Mouse (Mus musculus): ENCODE data around the gene Olfr128. TPM values are rescaled to one million over a fixed set of nuclear protein-coding genes. Genes with fewer than 3 reads are reported as not detected.
"Not testable (repeated sequence)": the region's sequence is repeated elsewhere in the genome, so short reads cannot be mapped to it uniquely, and the experiment has no call there.

The Olfr128 gene
- not detected in 2 replicates for polyA plus RNA-seq (2012; rRNA removed)

DNA sequence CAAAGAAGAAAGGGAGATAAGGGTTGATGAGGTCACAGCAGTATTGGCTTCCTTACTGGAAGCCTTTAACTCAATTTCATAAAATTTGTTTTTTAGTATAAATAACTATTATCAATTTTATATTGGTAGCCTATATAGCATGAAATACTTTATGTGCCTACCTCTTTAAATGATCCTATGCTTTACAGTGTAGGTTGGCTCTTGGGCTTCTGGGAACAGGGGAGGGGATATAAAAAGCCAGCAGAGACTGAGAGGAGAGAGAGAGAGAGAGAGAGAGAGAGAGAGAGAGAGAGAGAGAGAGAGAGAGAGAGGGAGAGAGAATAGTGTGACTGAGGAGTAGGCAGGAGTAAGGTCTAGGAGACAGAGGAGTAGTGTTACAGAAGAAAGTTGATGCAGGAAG, at the start of gene Olfr128:
Gene Olfr128 (plus strand): TSS at position 301 of the 400 bp plus-strand sequence.
- no peak for DNase-seq
- Histone ChIP-seq H3K27me3 (replicated peaks; ENCODE audit: control insufficient read depth, insufficient read depth, low read length) (no peaks in the 10 kb centered on the region), H3K36me3 (ENCODE audit: control insufficient read depth, insufficient read depth, low read length) (no peaks in the 10 kb centered on the region), H3K27ac (ENCODE audit: insufficient read depth, low read depth, low read length) (no peak within 1 kb of the TSS), H3K4me1 (ENCODE audit: control insufficient read depth, insufficient read depth, low read length) (no peaks in the 10 kb centered on the region), H3K4me3 (ENCODE audit: insufficient read depth, low read depth, low read length) (no peak within 1 kb of the TSS)
- TF ChIP-seq CTCF (conservative IDR thresholded peaks at IDR 0.05; ENCODE audit: insufficient read depth, insufficient read length, low read depth, low read length) (no peak), POLR2A (IDR thresholded peaks at IDR 0.05; ENCODE audit: low read depth, low read length) (no peak)

DNA sequence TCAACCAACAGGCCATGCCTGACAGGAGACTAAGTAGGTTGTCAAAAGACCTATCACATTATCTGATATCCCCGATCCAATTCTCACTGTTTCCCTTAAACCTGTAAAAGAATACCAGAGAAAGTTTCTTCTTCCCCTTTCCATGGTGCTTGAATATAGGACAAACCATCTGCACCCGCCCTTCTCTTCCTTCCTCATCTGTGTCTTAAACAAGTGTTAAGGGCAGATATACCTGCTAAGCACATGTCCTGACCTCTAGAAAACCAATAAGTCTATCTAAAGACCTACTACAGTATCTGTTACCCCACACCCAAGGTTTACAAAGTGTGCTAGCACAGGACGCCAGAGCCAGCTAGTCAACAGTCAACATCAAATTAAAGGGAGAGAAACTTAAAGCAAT, 46.5 kb upstream of the Olfr128 start:
- H3K27me3 ChIP-seq (replicated peaks; ENCODE audit: control insufficient read depth, insufficient read depth, low read length) = no peaks in the 10 kb centered on the region
- H3K36me3 ChIP-seq (ENCODE audit: control insufficient read depth, insufficient read depth, low read length) = no peaks in the 10 kb centered on the region
- no peak overlapping the region for H3K4me3 ChIP-seq (ENCODE audit: insufficient read depth, low read depth, low read length)
- WGBS = 81% methylated on average over 3 of the region's 3 CpGs
- H3K4me1 ChIP-seq (ENCODE audit: control insufficient read depth, insufficient read depth, low read length) = no peaks in the 10 kb centered on the region
- H3K27ac ChIP-seq (ENCODE audit: insufficient read depth, low read depth, low read length) = no peak overlapping the region
- TF ChIP-seq POLR2A (IDR thresholded peaks at IDR 0.05; ENCODE audit: low read depth, low read length) (no peak), CTCF (conservative IDR thresholded peaks at IDR 0.05; ENCODE audit: insufficient read depth, insufficient read length, low read depth, low read length) (no peak)
- no peak for DNase-seq

DNA sequence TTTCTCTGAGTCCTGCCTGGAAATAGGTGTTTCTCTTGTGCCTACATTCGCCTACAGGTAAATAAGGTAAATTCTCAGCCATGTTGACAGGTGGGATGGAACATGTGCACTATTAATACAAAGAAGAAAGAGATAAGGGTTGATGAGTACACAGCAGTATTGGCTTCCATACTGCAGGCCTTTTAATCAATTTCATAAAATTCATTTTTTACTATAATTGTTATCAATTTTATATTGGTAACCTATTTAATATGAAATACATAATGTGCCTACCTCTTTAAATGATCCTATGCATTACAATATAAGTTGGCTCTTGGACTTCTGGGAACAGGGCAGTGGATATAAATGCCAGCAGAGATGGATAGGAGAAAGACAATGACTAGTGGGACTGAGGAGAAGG, 20.2 kb upstream of the Olfr128 start, which contains the start of gene Olfr127:
Gene Olfr127 (plus strand): TSS at position 301 of the 400 bp plus-strand sequence.
- TF ChIP-seq POLR2A (IDR thresholded peaks at IDR 0.05; ENCODE audit: low read depth, low read length) (no peak), CTCF (conservative IDR thresholded peaks at IDR 0.05; ENCODE audit: insufficient read depth, insufficient read length, low read depth, low read length) (no peak)
- H3K27me3 ChIP-seq (replicated peaks; ENCODE audit: control insufficient read depth, insufficient read depth, low read length) = no peaks in the 10 kb centered on the region
- no peak within 1 kb of the TSS for H3K4me3 ChIP-seq (ENCODE audit: insufficient read depth, low read depth, low read length)
- no peaks in the 10 kb centered on the region for H3K4me1 ChIP-seq (ENCODE audit: control insufficient read depth, insufficient read depth, low read length)
- WGBS = 56% methylated on average over 1 of the region's 1 CpGs
- no peak within 1 kb of the TSS for H3K27ac ChIP-seq (ENCODE audit: insufficient read depth, low read depth, low read length)
- H3K36me3 ChIP-seq (ENCODE audit: control insufficient read depth, insufficient read depth, low read length) = no peaks in the 10 kb centered on the region
- DNase-seq = no peak

DNA sequence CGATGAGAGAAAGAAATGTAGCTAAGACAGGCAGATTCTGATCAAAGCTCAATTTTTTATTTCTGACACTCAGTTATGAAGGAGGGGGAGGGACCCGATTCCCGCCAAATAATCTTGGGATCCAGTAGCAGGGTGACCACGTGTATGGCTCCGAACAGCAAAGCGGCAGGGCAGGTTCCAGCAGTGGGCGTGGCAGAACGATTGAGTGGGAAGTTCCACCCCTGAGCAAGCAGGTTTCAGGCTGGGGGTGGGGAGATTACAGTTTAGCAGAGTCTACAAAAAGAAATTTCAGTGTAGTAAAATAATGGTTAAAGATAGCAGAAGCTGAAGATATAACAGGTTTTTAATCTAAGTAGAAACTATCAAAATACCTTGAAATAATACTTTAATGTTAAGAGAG, 13.5 kb upstream of the Olfr128 start:
- not testable (repeated sequence) for H3K4me3 ChIP-seq (ENCODE audit: insufficient read depth, low read depth, low read length); H3K4me1 ChIP-seq (ENCODE audit: control insufficient read depth, insufficient read depth, low read length); H3K27ac ChIP-seq (ENCODE audit: insufficient read depth, low read depth, low read length); DNase-seq; H3K27me3 ChIP-seq (replicated peaks; ENCODE audit: control insufficient read depth, insufficient read depth, low read length); H3K36me3 ChIP-seq (ENCODE audit: control insufficient read depth, insufficient read depth, low read length)
- 67% methylated on average over 8 of the region's 8 CpGs for WGBS

DNA sequence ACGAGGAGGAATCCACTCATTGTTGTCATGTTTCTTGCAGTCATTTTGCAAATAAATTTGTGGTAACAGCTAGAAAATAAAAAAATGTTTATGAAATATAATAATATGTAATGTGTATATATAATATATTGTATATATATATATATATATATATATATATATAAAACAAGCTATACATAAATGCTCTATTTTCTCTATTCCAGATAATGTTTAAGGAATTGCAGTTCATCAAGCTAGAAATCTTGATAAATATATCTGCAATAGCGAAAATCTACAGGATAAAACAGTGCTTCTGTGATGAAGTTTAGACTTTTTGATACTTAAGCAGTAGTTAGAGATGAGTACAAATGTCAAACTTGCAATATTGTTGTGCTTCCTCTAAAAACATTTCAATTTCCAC, 32.6 kb downstream of the Olfr128 start, which contains the start of gene Olfr761:
Gene Olfr761 (minus strand): TSS at position 101 of the 400 bp plus-strand sequence.
- H3K36me3 ChIP-seq (ENCODE audit: control insufficient read depth, insufficient read depth, low read length) = no peaks in the 10 kb centered on the region
- no peak for DNase-seq
- H3K27me3 ChIP-seq (replicated peaks; ENCODE audit: control insufficient read depth, insufficient read depth, low read length) = no peaks in the 10 kb centered on the region
- WGBS = 62% methylated on average over 2 of the region's 2 CpGs
- no peak for TF ChIP-seq CTCF (conservative IDR thresholded peaks at IDR 0.05; ENCODE audit: insufficient read depth, insufficient read length, low read depth, low read length)
- TF ChIP-seq POLR2A (IDR thresholded peaks at IDR 0.05; ENCODE audit: low read depth, low read length) = no peak
- H3K4me1 ChIP-seq (ENCODE audit: control insufficient read depth, insufficient read depth, low read length) = no peaks in the 10 kb centered on the region
- no peak within 1 kb of the TSS for H3K27ac ChIP-seq (ENCODE audit: insufficient read depth, low read depth, low read length)
- no peak within 1 kb of the TSS for H3K4me3 ChIP-seq (ENCODE audit: insufficient read depth, low read depth, low read length)

DNA sequence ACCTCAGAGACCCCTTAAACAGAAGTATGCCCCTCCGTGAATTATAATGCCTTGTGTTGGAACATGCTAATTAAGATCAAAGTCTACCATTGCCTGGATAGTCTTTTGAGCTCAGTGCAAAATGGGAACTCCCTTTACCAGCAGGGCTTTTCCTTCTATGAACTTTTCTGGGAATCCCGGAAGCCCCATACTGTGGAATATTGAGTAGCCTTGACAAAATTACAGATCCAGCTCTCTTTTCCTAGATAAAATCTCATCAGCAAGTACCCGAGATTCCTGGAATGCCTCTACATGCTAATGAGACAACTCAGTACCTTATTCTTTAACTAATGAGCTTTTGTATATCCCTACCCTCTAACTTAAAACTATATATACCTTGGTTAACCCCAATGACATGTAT, 53.2 kb downstream of the Olfr128 start:
- H3K36me3 ChIP-seq (ENCODE audit: control insufficient read depth, insufficient read depth, low read length) = no peaks in the 10 kb centered on the region
- no peak for DNase-seq
- no peak overlapping the region for H3K27ac ChIP-seq (ENCODE audit: insufficient read depth, low read depth, low read length)
- H3K4me3 ChIP-seq (ENCODE audit: insufficient read depth, low read depth, low read length) = no peak overlapping the region
- 83% methylated on average over 3 of the region's 3 CpGs for WGBS
- H3K27me3 ChIP-seq (replicated peaks; ENCODE audit: control insufficient read depth, insufficient read depth, low read length) = no peaks in the 10 kb centered on the region
- H3K4me1 ChIP-seq (ENCODE audit: control insufficient read depth, insufficient read depth, low read length) = no peaks in the 10 kb centered on the region
- TF ChIP-seq POLR2A (IDR thresholded peaks at IDR 0.05; ENCODE audit: low read depth, low read length) (no peak), CTCF (conservative IDR thresholded peaks at IDR 0.05; ENCODE audit: insufficient read depth, insufficient read length, low read depth, low read length) (no peak)

Other genes with a start within 250 kb of the Olfr128 start
- not detected in 2 replicates for gene Olfr119, start 224.0 kb upstream of the Olfr128 start, polyA plus RNA-seq (2012; rRNA removed)
- not detected in 2 replicates for gene Olfr120, start 198.7 kb upstream of the Olfr128 start, polyA plus RNA-seq (2012; rRNA removed)
- not detected in 2 replicates for gene Olfr121, start 171.7 kb upstream of the Olfr128 start, polyA plus RNA-seq (2012; rRNA removed)
- gene Olfr122, start 151.9 kb upstream of the Olfr128 start, polyA plus RNA-seq (2012; rRNA removed) = not detected in 2 replicates
- not detected in 2 replicates for gene Olfr123, start 127.0 kb upstream of the Olfr128 start, polyA plus RNA-seq (2012; rRNA removed)
- gene Olfr124, start 120.7 kb upstream of the Olfr128 start, polyA plus RNA-seq (2012; rRNA removed) = not detected in 2 replicates
- gene Olfr125, start 87.6 kb upstream of the Olfr128 start, polyA plus RNA-seq (2012; rRNA removed) = not detected in 2 replicates
- not detected in 2 replicates for gene Olfr126, start 73.1 kb upstream of the Olfr128 start, polyA plus RNA-seq (2012; rRNA removed)
- not detected in 2 replicates for gene Olfr127, start 20.1 kb upstream of the Olfr128 start, polyA plus RNA-seq (2012; rRNA removed)
- not detected in 2 replicates for gene Olfr761, start 32.5 kb downstream of the Olfr128 start, polyA plus RNA-seq (2012; rRNA removed)
- not detected in 2 replicates for gene Olfr129, start 139.5 kb downstream of the Olfr128 start, polyA plus RNA-seq (2012; rRNA removed)
- gene Olfr130, start 143.4 kb downstream of the Olfr128 start, polyA plus RNA-seq (2012; rRNA removed) = not detected in 2 replicates
- not detected in 2 replicates for gene Olfr131, start 168.1 kb downstream of the Olfr128 start, polyA plus RNA-seq (2012; rRNA removed)
- gene Olfr132, start 214.0 kb downstream of the Olfr128 start, polyA plus RNA-seq (2012; rRNA removed) = not detected in 2 replicates
- not detected in 2 replicates for gene Olfr133, start 224.7 kb downstream of the Olfr128 start, polyA plus RNA-seq (2012; rRNA removed)

All from kidney, adult 2 months (tissue).